Mouse (Mus musculus) monocyte, adult 5-6 weeks (primary cell): ENCODE results near the gene Relb. TPM values are rescaled to one million over a fixed set of nuclear protein-coding genes. Genes with fewer than 3 reads are reported as not detected.
"Not testable (repeated sequence)": the region's sequence is repeated elsewhere in the genome, so short reads cannot be mapped to it uniquely, and the experiment has no call there.

Source experiments
- ATAC-seq: fragments of 153-309, 156-312 bp; replicated peaks from 2 replicates; pipeline ENCODE4 v1.8.0; 2017; ENCODE audit warnings: mild to moderate bottlenecking; ENCODE audit not compliant: low TSS enrichment, insufficient number of reproducible peaks, severe bottlenecking, poor library complexity, low FRiP score
- total RNA-seq: library from RNA; stranded (forward); fragments of 200-1000, 200-491, 200-594 nt; gene quantifications from 3 replicates; pipeline ENCODE4 v1.2.3, GENCODE M21; 2017

Gene Relb
- total RNA-seq, 1 experiment from 2014 or later: 26.3 TPM

DNA sequence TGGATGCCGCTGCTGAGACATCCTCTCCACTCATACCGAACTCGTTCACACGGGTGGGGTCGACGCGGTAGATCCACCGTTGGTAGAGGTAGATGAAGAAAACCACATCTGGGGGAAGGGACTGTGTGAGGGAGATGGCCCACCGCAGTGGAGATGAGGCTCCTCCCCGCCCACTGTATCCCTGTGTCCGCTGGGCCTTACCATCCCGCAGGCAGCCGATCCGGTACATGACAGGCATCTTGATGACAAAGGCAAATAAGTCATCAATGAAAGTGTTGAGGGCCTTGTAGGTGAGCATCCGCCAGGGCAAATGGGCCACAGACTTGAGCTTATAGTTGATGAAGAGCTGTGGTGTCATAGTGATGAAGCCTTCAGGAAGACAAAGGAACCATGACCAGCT lies 4.6 kb upstream of the Relb start:
- no peak for ATAC-seq

DNA sequence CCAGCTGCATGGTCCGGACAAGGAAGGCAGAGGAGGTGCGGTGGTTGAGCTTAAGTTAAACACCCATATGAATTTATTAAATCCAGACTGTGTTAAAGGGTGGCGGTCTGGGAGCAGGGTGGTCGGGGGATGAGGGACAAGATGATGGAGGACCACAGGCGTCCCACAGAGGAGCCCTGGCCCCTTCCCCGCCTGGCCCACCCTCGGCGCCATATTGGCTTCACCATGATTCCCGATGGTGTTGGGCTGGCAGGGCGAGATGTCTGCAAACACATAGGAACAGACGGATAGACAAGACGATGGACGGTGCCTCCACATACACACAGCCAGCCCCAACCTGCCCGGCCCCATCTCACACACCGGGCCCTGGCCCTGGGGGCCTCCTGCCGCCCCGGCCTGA lies 4.0 kb upstream of the Relb start:
- ATAC-seq: no peak

DNA sequence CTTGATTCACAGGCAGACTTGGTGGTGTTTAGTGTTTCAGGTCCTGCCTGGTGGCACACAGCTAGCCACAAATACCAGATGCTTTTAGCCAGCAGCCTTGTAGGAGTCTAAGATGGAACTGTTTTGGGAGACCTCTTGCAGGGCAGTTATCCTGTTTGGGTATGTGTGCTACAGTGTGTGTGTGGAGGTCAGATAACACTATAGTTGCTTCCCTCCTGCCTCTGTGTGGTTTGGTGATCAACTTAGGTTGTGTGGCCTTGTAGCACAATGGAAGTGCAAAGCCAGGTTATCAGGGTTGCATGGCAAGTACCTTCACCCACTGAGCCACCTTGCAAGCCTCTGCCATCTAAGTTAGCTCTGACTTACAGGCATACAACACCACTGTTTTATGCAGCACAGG lies 3.5 kb upstream of the Relb start:
- ATAC-seq: no peak

DNA sequence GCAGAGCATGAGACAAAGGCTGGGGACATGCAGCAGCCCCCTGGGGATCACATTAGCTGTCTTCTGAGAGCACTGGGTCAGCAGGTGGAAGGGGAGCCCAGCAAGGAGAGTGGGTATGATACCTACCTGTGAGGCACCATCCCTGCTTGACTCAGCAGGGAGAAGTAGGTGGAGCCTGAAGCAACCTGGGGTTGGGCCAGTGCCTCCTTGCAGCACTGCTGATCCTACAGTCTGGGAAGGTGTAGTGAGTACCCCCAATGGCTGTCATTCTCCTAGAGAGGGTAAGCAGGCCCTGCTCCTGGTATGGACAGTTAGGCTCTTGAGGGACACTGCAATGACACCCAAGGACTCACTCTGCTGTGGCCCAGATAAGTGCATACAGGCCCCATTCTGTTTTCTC lies 3.0 kb upstream of the Relb start:
- no peak for ATAC-seq

DNA sequence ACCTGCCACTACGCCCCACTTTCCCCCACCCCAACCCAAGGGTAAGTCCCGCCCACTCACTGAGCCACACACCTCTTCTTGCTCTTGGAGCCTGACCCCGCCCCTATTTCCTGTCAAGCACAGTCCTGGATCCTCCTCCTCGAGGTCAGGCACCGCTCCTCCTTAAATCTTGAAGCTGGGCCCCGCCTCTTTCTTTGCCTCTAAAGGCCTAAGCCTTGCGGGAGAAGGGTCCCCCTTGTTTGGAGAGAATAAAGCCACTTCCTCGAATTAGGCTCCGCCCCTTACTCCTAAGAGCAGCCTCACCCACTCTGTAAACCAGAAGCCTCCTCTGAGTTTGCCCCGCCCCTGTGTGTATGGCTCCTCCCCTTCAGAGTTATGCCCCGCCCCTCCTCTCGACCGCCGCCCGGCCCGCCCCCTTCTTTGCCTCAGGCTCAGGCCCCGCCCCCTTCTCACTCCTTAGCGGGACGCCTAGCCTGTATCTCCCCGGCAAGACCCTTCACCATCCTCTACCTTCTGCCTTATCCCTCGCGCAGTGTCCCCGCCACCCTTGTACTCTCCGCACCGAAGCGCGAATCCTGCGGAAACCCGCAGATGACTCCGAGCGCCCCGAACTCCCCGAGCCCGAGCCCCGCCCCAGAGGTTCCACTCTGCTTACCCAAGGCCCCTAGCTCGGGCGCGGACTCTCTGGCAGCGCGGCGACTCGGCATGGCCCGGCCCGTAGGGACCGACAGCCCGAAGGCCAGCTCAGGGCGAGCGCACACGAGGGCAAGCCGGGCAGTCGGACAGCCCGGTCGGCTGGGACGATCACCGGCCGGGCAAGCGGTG lies 490 bp downstream of the Relb start:
- ATAC-seq: peak; percentile 86

DNA sequence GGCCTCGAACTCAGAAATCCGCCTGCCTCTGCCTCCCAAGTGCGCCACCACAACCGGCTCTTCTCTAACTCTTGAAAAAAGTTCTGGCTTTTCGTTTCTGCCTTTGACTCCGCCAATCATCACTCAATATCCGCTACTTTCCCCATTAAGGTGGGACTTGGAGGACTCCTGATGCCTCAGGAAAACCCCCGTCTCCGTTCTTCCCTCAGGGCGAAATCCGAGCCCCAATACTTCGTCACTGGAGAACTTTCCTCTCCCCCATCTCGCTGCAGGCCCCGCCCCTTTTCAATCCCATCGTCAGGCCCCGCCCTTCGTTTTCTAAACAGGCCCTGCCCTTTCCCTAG lies 1.1 kb downstream of the Relb start:
- no peak for ATAC-seq

DNA sequence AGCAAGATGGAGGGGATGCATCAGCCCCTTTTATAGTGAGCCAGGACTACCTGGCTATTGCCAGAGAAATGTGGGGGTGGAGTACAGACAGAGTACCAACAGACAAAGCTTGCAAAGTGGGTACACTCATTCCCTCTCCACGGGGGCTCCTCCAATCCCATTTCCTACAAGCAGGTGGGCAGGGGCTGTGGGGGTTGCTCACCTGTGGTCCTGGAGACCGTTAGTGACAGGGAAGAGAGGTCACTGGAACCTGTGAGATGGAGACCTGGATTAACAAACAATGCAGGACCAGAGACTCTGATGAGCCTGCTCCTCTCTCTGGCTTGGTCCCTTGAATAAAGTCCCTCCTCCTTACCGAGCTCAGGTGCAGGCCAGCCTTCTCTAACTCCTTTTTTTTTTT lies 1.5 kb downstream of the Relb start:
- no peak for ATAC-seq

DNA sequence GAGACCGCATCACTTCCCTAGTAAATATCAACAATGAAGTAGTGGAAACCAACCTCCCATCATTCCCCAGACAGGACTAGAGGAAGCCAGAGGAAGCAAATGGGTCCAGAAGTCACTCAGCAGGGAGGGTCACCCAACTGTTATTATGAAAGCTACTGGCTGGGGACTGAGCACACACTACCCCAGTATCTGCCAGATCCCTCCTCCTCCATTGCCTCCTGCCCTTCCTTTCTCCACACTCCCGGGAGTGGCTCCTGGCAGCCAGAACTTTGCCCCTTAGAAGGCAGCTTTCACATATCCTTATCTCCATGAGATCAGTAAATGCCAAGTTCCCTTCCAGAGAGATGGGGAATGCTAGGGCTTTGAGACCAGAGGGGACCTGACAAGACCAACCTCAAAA lies 5.8 kb downstream of the Relb start:
- no peak for ATAC-seq

DNA sequence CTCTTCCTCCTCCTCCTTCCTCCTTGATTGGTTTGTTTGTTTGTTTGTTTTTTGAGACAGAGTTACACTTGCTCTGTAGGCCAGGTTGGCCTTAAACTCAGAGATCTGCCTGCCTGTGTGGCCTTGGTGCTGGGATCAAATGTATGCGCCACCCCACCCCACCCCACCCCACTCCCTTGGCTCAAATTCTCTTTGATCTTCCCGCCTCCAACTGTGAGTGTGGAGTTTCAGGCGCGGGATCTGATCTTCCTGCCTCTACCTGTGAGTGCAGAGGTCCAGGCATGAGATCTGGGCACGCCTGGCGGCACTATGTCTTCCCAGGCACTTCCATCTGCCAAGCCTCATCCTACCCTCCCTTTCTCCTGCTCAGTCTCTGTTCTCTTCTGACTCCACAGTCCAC lies 7.0 kb downstream of the Relb start:
- ATAC-seq: no peak

DNA sequence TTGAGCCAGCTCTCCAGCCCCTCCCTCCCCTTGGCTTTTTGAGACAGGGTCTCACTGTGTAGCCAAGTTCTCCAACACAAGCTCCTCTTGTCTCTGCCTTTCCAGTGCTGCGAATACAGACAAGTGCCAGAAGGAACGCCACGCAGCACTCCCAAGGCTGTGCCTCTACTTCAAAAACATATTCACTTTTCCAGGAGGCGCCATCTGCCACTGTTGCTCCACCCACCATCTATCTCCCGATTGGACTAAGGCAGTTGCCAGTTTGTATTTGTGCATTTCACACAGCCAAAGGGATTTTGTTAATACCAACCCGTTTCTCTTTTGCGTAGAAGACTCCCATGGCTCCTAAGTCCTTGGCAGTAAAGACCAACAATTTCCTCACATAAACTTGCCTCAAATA lies 8.4 kb downstream of the Relb start:
- no peak for ATAC-seq

DNA sequence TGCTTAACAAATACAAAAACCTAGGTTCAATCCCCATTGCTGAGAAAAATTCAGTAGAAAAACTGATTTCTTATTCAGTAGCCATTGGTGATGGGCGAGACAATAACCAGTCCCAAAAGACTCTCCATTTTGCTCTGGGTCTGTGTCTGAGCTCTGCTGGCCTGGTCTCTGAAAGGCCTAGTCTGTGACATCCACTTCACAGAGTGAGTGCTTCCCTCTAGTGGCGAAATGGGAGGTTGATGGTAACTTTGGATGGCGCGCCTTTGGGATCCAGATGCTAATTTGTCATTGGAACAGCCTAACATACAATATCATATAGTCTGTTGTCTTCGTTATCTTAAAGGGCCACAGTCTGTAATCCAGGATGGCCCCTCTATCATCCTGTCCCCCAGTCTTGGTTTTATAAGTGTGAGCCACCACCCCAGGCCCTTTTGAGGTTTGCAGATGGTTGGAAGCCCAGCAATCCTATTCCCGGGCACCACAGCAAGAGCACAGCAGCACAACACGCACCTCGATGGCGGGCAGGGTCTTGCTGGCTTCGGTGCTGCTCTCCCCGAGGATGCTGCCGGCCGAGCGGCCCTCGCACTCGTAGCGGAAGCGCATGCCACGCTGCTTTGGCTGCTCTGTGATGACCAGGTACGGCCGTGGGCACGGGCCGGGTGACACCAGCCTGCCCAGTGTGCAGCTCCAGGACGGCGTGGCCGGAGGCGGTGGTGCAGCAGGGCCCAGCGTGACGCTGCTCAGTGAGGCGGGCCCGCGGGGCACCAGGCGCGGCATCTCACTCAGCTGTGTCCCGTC lies 10.0 kb downstream of the Relb start:
- peak; percentile 83 for ATAC-seq

DNA sequence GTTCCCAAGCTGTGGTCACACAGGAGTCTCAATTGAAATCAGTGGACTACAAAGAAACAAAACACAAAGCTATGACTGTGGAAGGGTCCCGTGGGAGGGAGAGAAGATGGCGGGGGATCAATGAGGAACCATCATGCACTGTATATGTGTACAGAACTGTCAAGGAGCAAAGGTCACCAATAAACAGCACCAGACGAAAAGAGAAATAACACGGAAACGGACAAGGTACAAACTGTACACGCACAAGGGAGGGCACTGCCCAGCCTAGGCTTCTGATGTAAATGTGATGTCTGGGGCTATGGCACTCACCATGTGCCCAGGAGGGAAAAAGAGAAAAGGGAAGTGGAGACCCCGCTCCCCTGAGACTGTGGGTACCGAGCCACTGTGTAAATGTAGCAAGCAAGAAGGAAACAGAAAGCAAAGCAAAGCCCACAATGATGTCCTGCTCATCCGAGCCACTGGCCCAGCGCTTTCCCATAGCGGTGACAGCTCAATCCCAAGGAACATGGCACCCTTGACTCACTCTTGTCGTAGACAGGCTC lies 14.1 kb downstream of the Relb start:
- no peak for ATAC-seq

DNA sequence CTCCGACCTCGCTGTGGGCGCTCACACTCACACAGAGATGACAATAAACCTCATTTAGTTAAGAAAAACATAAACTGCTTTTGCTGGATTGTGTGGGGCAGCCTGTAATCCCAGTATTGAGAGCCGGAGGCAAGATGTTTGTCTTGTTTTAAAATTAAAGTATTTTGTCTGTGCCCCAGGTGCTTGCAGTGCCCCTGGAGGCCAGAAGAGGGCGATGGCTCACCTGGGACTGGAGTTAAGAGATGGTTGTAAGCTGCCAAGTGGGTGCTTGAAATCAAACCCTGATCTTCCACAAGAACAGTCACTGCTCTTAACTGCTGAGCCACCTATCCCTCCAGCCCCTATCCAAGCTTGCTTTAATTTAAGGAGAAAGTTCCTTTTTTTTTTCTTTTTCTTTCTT lies 18.3 kb downstream of the Relb start:
- no peak for ATAC-seq

DNA sequence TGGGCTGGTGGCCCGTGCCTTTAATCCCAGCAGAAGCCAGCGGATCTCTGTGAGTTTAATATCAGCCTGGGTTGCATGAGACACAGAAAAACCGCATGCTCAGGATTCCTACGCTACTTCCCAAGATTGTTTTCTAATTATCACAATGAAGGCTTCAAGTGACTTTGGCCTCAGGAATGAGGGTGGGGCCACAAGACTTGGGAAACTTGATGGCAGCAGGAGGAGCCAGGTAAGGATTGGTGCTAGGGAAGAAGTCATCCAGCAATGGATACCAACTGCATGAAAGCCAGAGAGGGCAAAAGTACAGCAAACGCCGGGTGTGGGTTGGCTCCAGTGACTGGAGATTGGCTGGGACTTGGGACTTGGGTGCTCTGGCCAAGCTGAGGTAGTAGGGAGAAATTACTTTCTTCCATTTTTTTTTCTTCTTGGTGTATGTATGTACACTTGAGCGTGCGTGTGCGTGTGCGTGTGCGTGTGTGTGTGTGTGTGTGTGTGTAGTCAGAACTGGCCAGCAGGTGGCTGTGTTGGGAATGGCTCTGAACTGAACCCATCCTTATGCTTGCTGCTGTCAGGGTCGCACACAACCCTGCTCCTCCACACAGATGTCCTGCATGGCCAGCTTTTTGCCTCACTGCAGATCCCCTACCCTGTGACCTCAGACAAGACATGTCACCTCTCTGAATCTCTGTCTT lies 19.5 kb downstream of the Relb start:
- no peak for ATAC-seq

DNA sequence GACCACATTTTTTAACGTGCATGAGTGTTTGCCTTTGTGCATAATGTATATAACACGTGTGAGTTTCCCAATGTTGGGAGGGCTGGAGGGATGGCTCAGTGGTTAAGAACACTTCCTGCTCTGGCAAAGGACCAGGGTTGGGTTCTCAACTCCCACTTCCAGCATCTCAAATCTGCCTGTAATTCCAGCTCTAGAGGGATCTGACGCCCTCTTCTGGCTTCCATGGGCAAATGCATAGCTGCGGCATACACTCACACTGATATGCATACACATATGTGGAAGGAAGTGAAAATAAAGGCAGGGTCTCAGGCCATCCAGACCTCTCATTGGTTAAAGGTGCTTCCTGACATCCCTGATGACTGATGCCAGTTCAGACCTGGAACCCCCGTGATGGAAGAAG lies 21.9 kb downstream of the Relb start:
- ATAC-seq: no peak

DNA sequence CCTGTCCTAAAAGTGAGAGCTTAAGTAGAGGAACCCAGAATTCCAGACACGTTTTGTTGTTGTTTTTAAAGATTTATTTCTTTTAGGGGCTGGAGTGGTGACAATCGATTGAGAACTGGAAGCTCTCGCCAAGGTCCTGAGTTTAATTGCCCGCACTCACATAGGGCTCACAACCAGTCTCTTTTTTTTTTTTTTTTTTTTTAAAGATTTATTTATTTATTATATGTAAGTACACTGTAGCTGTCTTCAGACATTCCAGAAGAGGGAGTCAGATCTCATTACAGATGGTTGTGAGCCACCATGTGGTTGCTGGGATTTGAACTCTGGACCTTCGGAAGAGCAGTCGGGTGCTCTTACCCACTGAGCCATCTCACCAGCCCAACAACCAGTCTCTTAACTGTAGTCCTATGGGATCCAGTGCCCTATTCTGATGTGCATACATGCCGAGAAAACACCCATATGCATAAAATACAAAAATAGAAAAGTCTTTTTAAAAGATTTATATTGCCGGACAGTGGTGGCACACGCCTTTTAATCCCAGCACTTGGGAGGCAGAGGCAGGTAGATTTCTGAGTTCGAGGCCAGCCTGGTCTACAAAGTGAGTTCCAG lies 24.5 kb downstream of the Relb start:
- ATAC-seq: not testable (repeated sequence)

DNA sequence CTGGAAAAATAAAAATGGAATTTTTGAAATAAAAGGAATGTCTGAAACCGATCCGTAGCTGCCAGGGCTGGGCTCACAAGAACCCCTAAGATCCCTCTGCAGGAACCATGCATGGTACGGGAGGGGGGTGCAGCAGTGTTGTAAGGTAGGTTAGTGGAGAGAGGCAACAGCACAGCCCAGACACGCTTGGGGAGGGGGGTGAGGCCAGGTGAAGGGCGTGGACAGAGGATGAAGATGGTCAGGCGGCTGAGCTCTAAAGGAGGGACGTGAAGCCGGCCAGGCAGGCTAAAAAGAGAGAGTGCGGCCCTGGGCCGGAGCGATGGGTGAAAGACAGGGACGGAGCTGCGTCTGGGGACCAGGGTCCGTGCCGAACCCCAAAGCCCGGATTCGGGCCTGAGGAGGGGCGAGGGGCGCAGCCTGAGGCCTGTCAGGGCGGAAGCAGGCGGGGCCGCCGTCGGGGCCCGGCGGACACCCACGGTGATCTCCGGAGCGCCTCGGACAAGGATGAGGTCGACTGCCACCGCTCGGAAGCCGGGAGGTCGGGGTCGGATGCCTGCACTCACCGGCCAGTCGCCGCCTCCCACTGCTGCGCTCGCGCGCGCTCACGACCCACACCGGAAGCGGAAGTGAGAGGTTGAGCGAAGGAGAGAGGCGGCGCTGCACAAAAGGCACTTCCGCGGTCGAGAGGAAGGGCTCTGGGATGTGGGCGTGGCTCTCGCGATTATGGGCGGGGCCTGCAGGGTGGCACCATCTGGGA lies 25.2 kb downstream of the Relb start, which contains the start of gene Clasrp:
Gene Clasrp, minus strand, starts transcription at position 638 of the 757 bp plus-strand sequence.
- ATAC-seq: peak; percentile 99

DNA sequence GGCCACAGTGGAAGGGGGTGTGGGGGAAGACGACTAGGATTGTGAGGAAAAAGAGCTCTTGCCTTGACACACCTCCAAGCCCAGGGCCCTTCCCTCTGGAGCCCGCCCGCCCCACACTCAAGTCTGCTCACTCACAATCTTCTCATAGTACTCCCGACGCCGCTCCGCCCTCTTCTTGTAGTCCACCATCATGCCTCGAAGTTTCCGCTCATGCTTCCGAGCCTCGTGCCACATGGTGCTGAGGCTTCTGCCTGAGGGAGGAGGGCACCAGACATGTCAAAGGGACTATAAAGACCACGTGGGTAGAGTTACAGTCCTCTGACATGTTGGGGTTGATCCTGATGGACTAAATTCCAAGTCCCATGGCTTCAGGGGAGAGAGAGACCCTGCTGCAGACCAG lies 26.2 kb downstream of the Relb start:
- ATAC-seq: no peak
